Mouse (Mus musculus) ES-Bruce4 (cell line): ENCODE results near the gene Znrf1. TPM values are rescaled to one million over a fixed set of nuclear protein-coding genes. Genes with fewer than 3 reads are reported as not detected.
A peak's percentile ranks its signal among the peaks of the same experiment; 100 is the strongest.

Experiments used
- H3K27ac ChIP-seq: 2 replicates; pipeline ENCODE4 v1.5.1; 2012; ENCODE audit warnings: low read length, inconsistent platforms; ENCODE audit not compliant: insufficient read depth
- H3K27me3 ChIP-seq: 2 replicates; pipeline ENCODE4 v1.6.1; 2012; ENCODE audit warnings: mild to moderate bottlenecking, low read length, inconsistent platforms; ENCODE audit not compliant: control insufficient read depth, poor library complexity, insufficient read depth, severe bottlenecking
- H3K36me3 ChIP-seq: 2 replicates; pipeline ENCODE4 v1.6.1; 2012; ENCODE audit warnings: inconsistent platforms, mild to moderate bottlenecking, low read length, moderate library complexity; ENCODE audit not compliant: control insufficient read depth, poor library complexity, insufficient read depth, severe bottlenecking
- H3K4me1 ChIP-seq: one replicate; pipeline ENCODE4 v1.8.1; 2011; ENCODE audit warnings: low read length; ENCODE audit not compliant: control insufficient read depth, insufficient read depth
- H3K4me3 ChIP-seq: 2 replicates; pipeline ENCODE4 v1.5.1; 2011; ENCODE audit warnings: low read depth, mild to moderate bottlenecking, low read length
- H3K9ac ChIP-seq: 2 replicates; pipeline ENCODE4 v1.6.1; 2012; ENCODE audit warnings: low read depth, mild to moderate bottlenecking, inconsistent platforms; ENCODE audit not compliant: poor library complexity, severe bottlenecking
- H3K9me3 ChIP-seq: replicated peaks from 2 replicates; pipeline ENCODE4 v1.6.1; 2012; ENCODE audit warnings: mild to moderate bottlenecking, low read length, inconsistent platforms; ENCODE audit not compliant: control insufficient read depth, poor library complexity, insufficient read depth, severe bottlenecking
- CTCF ChIP-seq: IDR thresholded peaks from one replicate; pipeline ENCODE4 v1.8.1; 2011; ENCODE audit warnings: low read depth, low read length
- EP300 ChIP-seq: IDR thresholded peaks from 2 replicates; pipeline ENCODE4 v1.6.1; 2011; ENCODE audit warnings: low read depth, low read length; ENCODE audit not compliant: insufficient read depth
- POLR2A ChIP-seq: IDR thresholded peaks from one replicate; pipeline ENCODE4 v1.8.1; 2011; ENCODE audit warnings: low read length; ENCODE audit not compliant: insufficient read depth
- polyA plus RNA-seq: library from polyadenylated mRNA; stranded (reverse); fragments of >200 nt; gene quantifications from 2 replicates; pipeline ENCODE4 v1.2.4, GENCODE M21; 2011; ENCODE audit warnings: low read depth; ENCODE audit not compliant: missing spikeins, insufficient read depth, insufficient read length

Znrf1 gene
- polyA plus RNA-seq, 1 experiment = 38.5 TPM

- H3K9ac ChIP-seq = no peak overlapping the region
- H3K27ac ChIP-seq = peak overlapping the region; percentile 67
- TF ChIP-seq POLR2A (no peak), CTCF (no peak), EP300 (no peak)
These were observed 14.3 kb downstream of the Znrf1 start for GRCm38 (mm10) chr8:111550002-111550870.

DNA sequence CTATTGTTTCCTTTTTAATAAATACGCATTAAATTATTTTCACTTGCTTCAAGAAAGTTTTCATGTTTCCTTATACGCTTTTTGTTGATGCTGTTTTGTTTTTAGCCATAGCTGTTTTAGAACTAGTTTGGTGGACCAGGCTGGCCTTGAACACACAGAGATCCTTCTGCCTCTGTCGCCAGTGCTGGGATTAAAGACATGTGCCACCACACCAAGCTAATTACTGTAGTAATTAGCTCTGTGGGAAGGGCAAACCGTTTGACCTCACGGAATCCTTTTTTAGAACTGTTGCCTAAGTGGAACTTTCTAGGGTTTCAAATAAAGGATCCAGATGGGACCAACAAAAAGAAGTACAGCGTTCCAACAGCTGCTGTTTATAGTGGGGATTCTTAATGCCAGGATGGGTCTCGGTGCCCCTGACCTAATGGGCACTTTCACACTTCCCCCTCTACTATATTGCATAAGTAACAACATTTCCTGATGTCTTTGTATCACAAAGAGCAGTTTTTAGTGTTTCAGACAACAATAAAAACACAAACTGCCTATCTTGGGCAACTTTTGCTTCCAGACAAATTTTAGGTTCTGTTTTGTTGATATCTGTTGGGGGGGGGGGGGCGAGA is 15.7 kb downstream of the Znrf1 start:
- TF ChIP-seq POLR2A = no peak
- no peak for TF ChIP-seq CTCF
- no peak for TF ChIP-seq EP300
- H3K36me3 ChIP-seq = no peaks in the 10 kb centered on the region
- no peak overlapping the region for H3K4me3 ChIP-seq

More at GRCm38 (mm10) chr8:111550002-111550870, 14.3 kb downstream of the Znrf1 start:
- H3K27me3 ChIP-seq = no peaks in the 10 kb centered on the region
- H3K4me3 ChIP-seq = no peak overlapping the region
- H3K36me3 ChIP-seq = no peaks in the 10 kb centered on the region
- H3K4me1 ChIP-seq = peaks cover 8% of the 10 kb centered on the region
- H3K9me3 ChIP-seq = no peaks in the 10 kb centered on the region

DNA sequence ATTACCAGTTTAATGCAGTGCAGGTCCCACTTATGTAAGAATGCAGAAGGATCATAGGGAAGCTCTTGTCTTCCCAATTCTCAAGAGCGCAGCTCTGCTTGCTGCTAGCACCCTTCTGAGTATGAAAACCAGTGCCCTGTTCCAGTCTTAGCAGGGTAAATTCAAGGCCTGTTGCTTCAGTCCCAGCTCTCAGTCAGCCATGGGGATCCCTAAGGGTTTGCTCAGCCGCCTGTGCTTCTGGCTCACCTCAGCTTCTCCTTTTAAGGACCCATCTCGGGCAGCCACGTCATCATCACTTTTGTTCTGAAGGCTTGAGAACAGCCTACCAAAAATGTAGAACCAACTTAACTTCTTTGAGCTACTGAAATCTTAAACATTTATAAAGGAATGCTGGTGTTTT is 25.9 kb downstream of the Znrf1 start:
- no peaks in the 10 kb centered on the region for H3K9me3 ChIP-seq
- no peak overlapping the region for H3K9ac ChIP-seq
- H3K27me3 ChIP-seq = no peaks in the 10 kb centered on the region
- TF ChIP-seq EP300 (no peak), CTCF (no peak), POLR2A (no peak)
- H3K27ac ChIP-seq = no peak overlapping the region
- no peaks in the 10 kb centered on the region for H3K36me3 ChIP-seq
- H3K4me1 ChIP-seq = peaks cover 2% of the 10 kb centered on the region
- no peak overlapping the region for H3K4me3 ChIP-seq

More for the DNA sequence above, 15.7 kb downstream of the Znrf1 start:
- no peaks in the 10 kb centered on the region for H3K27me3 ChIP-seq
- peaks cover 8% of the 10 kb centered on the region for H3K4me1 ChIP-seq
- no peak overlapping the region for H3K9ac ChIP-seq
- no peak overlapping the region for H3K27ac ChIP-seq
- H3K9me3 ChIP-seq = no peaks in the 10 kb centered on the region

GRCm38 (mm10) chr8:111562274-111562803 is 26.4 kb downstream of the Znrf1 start:
- Histone ChIP-seq H3K9ac (no peak overlapping the region), H3K4me1 (peaks cover 2% of the 10 kb centered on the region), H3K27ac (no peak overlapping the region), H3K4me3 (no peak overlapping the region), H3K36me3 (no peaks in the 10 kb centered on the region), H3K9me3 (no peaks in the 10 kb centered on the region), H3K27me3 (no peaks in the 10 kb centered on the region)
- TF ChIP-seq POLR2A (no peak), CTCF (no peak), EP300 (no peak)

GRCm38 (mm10) chr8:111563075-111563474 is 27.2 kb downstream of the Znrf1 start:
- H3K27me3 ChIP-seq = no peaks in the 10 kb centered on the region
- no peak overlapping the region for H3K4me3 ChIP-seq
- TF ChIP-seq EP300 (no peak), CTCF (no peak), POLR2A (no peak)
- H3K9ac ChIP-seq = no peak overlapping the region
- peaks cover 2% of the 10 kb centered on the region for H3K4me1 ChIP-seq
- no peak overlapping the region for H3K27ac ChIP-seq
- H3K36me3 ChIP-seq = no peaks in the 10 kb centered on the region
- no peaks in the 10 kb centered on the region for H3K9me3 ChIP-seq
